Mouse (Mus musculus) forebrain, embryonic 12.5 days (tissue): ENCODE measurements around the gene Asap2. TPM values are rescaled to one million over a fixed set of nuclear protein-coding genes. Genes with fewer than 3 reads are reported as not detected.

ENCODE experiments used
- ATAC-seq: fragments of 200-750 bp; cut with Nextera tagmentation; 2 replicates; pipeline ENCODE4 v1.8.0; 2017; ENCODE audit warnings: moderate TSS enrichment; ENCODE audit not compliant: low FRiP score
- H3K27ac ChIP-seq: fragments of 300-500 bp; sonication (generic); 2 replicates; pipeline ENCODE4 v1.5.1; 2016; ENCODE audit warnings: mild to moderate bottlenecking
- H3K27me3 ChIP-seq: fragments of 300-500 bp; sonication (generic); 2 replicates; pipeline ENCODE4 v1.6.1; 2016; ENCODE audit warnings: mild to moderate bottlenecking
- H3K36me3 ChIP-seq: fragments of 300-500 bp; sonication (generic); replicated peaks from 2 replicates; pipeline ENCODE4 v1.6.1; 2016; ENCODE audit warnings: mild to moderate bottlenecking
- H3K4me1 ChIP-seq: fragments of 300-500 bp; sonication (generic); 2 replicates; pipeline ENCODE4 v1.6.1; 2016
- H3K4me2 ChIP-seq: fragments of 300-500 bp; sonication (generic); 2 replicates; pipeline ENCODE4 v1.6.1; 2016; ENCODE audit warnings: mild to moderate bottlenecking, moderate library complexity
- H3K4me3 ChIP-seq: fragments of 300-500 bp; sonication (generic); replicated peaks from 2 replicates; pipeline ENCODE4 v1.5.1; 2016; ENCODE audit warnings: mild to moderate bottlenecking
- H3K9ac ChIP-seq: fragments of 300-500 bp; sonication (generic); 2 replicates; pipeline ENCODE4 v1.6.1; 2016; ENCODE audit warnings: mild to moderate bottlenecking
- H3K9me3 ChIP-seq: fragments of 300-500 bp; sonication (generic); 2 replicates; pipeline ENCODE4 v1.6.1; 2016
- WGBS: fragments of 180-500 bp; shearing (Covaris S2); methylation state at CpG from one replicate; pipeline ENCODE4 v1.1.7; 2016; 5-methylcytosine and 5-hydroxymethylcytosine counted together
- polyA plus RNA-seq: library from polyadenylated mRNA; unstranded; fragments of >200 nt; fragmentation: Nextera tagmentation; extraction: Ambion mirVana; gene quantifications from 2 replicates; pipeline ENCODE4 v1.2.1, GENCODE M21; 2016

Gene Asap2
- polyA plus RNA-seq, 1 experiment from 2014 or later: 18.6 TPM

DNA sequence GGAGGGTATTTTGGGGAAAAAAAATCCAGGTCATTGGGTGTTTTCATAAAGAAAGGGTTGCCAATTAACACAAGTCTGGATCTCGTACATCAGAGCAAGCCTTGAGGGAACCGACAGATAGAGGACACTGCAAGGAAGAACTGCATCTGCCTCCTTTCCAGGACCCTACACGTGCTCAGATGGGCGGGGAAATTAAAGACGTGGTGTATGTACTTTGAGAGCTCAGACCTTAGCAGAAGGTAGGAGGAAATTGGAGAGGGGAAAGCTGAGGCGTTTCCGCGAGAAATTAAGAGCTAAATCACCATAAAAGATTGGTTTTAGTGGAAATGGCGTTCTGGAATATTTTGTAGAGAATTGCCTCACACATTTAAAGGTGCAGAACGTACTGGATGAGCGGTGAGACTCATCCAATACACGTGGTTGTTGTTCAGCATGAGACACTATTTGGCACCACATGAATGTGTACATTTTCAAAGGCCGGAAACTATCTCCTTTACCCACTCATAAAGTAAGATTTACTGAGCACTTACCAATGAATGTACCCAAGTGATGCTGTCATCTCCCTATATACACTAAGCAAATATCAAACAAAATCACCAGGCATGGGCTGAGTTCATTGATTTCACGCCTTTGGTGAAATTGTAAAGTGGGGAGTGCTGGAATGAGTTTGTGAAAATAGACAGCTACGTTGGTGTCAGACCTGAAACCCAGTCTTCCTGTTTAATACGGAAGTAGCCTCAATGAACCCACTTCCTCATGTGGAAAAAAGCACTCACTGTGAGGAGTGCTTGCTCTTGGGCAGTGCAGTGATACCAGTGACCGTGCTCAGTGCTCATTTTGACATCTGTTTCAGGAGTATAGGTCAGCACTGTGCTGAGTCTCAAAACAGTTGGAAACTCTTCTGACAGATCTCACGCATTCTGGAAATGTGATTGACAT is 296.7 kb downstream of the Asap2 start:
- peak overlapping the region; percentile 74 for H3K9ac ChIP-seq
- peak overlapping the region; percentile 86 for H3K27ac ChIP-seq
- peak overlapping the region; percentile 76 for H3K4me2 ChIP-seq
- no peaks in the 10 kb centered on the region for H3K27me3 ChIP-seq
- H3K9me3 ChIP-seq: no peaks in the 10 kb centered on the region
- WGBS: 38% methylated on average over 18 of the region's 18 CpGs
- peak overlapping the region; percentile 80 for H3K4me3 ChIP-seq
- peak; percentile 41 for ATAC-seq
- H3K36me3 ChIP-seq: peaks cover 9% of the 10 kb centered on the region
- H3K4me1 ChIP-seq: peaks cover 19% of the 10 kb centered on the region

DNA sequence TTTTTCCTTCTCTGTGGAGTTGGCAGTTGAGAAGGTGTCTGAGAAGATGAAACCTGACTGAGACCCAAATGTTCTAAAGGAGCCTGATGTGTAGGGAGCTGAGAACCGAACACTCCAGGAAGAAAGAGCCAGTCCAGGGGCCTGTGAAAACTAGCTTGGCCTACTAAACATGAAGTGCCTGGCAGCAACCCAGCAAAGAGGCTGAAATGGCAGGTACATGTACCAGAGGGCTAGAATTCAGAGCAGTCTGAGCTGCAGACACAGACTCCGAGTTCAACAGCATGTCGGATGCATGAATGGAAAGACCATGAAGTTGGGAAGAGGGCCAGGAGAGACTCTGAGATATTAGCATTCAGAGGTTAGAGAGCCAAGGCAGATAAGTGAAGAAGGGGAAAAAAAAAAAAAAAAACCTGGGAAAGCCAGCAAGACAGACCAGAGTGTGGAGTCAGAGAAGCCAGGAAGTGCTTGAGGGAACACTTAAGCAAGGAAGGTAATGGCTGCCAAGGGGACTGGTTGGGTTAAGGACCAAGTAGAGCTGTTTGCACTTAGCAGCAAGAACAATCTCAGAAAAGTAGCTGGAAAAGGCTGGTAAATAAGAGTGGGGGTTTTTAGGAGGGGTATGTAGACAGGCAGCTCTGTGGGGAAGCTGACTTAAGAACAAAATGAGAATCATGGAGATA is 298.6 kb downstream of the Asap2 start:
- Histone ChIP-seq H3K9me3 (no peaks in the 10 kb centered on the region), H3K27ac (no peak overlapping the region), H3K4me2 (no peak overlapping the region), H3K4me1 (peaks cover 19% of the 10 kb centered on the region), H3K27me3 (no peaks in the 10 kb centered on the region), H3K4me3 (no peak overlapping the region), H3K36me3 (peaks cover 26% of the 10 kb centered on the region), H3K9ac (no peak overlapping the region)
- no peak for ATAC-seq
- 97% methylated on average over 3 of the region's 3 CpGs for WGBS

DNA sequence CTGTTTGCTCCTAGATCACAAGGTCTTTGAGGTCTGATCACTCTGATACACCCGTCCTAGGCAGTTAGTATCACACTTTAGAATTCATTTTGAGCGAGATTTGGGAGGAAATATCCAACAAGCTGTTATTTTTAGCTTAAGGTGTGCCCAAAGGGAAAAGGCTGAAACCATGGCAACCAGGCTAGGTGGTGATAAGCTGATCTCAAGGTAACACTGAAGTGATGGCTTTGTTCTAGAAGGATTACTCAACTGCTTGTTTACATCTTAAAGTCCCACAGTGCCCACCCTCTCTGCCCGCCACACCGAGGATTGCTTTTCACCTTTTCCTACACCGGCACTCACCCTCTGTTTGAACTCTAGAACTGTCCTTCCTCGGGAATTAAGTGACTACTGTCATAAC is 299.4 kb downstream of the Asap2 start:
- WGBS: 86% methylated on average over 6 of the region's 6 CpGs
- ATAC-seq: no peak
- Histone ChIP-seq H3K4me1 (peaks cover 19% of the 10 kb centered on the region), H3K9me3 (no peaks in the 10 kb centered on the region), H3K9ac (no peak overlapping the region), H3K4me2 (no peak overlapping the region), H3K27ac (no peak overlapping the region), H3K27me3 (no peaks in the 10 kb centered on the region), H3K36me3 (peaks cover 34% of the 10 kb centered on the region), H3K4me3 (no peak overlapping the region)

DNA sequence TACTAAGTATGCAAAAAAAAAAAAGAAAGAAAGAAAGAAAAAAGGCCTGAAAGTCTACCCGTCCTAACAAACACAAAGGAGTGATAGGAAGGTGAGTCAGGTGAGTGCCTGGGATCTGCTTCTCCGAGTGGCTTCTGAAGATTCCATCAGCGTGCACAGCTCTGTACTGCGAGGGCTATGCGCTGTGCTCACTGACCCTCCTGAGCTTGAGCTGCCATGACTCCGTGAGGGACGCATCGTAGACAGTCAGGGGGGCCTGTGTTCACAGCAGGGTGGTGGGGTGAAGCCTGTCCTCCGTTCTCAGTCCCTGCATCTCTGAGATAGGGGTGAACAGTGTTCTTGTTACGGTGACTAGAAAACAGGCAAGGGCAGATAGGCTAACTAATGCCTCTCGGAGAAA is 308.6 kb downstream of the Asap2 start:
- Histone ChIP-seq H3K27ac (no peak overlapping the region), H3K4me1 (no peaks in the 10 kb centered on the region), H3K4me2 (no peak overlapping the region), H3K27me3 (no peaks in the 10 kb centered on the region), H3K36me3 (peaks cover 90% of the 10 kb centered on the region), H3K9ac (no peak overlapping the region), H3K4me3 (no peak overlapping the region), H3K9me3 (no peaks in the 10 kb centered on the region)
- 97% methylated on average over 11 of the region's 11 CpGs for WGBS
- ATAC-seq: no peak

DNA sequence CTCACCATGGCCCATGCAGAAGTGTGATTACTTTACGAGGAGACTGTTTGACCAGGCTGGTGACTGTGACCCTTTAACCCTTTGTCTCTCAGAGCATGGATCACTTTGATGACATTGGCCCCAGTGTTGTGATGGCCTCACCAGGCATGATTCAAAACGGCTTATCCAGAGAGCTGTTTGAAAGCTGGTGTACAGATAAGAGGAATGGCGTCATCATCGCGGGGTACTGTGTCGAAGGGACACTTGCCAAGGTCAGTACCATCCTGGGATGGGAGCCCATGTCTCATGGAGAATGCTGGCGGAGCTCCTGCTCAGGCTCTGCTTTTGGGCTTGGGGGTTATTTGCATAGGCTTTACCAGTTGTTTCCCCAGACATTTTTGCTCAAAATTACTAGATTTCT is 311.1 kb downstream of the Asap2 start:
- H3K27me3 ChIP-seq: no peaks in the 10 kb centered on the region
- no peak overlapping the region for H3K4me3 ChIP-seq
- H3K4me1 ChIP-seq: no peaks in the 10 kb centered on the region
- 96% methylated on average over 7 of the region's 7 CpGs for WGBS
- no peak for ATAC-seq
- H3K36me3 ChIP-seq: peaks cover 90% of the 10 kb centered on the region
- no peak overlapping the region for H3K4me2 ChIP-seq
- no peak overlapping the region for H3K9ac ChIP-seq
- no peaks in the 10 kb centered on the region for H3K9me3 ChIP-seq
- no peak overlapping the region for H3K27ac ChIP-seq

DNA sequence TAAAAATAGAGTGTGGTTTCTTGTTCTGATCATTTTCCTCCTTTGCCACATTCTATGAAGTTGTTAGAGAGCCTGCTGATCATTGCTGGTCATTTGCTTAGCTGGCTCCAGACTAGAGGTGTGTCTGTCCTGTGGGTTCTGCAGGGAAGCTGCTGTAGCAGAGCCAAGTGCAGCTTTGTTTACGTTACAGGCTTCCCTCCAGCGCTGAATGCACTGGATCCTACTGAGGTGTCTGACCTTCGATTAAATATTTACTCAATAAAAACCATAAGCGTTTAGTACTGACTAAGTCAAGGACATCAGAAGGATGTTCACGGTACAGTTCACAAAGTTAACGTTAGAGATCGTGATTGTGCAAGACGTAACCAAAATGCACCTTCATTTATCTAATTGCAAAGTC is 311.7 kb downstream of the Asap2 start:
- whole genome bisulfite sequencing: 92% methylated on average over 8 of the region's 8 CpGs
- Histone ChIP-seq H3K9ac (no peak overlapping the region), H3K4me3 (no peak overlapping the region), H3K4me1 (no peaks in the 10 kb centered on the region), H3K9me3 (no peaks in the 10 kb centered on the region), H3K4me2 (no peak overlapping the region), H3K36me3 (peaks cover 90% of the 10 kb centered on the region), H3K27me3 (no peaks in the 10 kb centered on the region), H3K27ac (no peak overlapping the region)
- ATAC-seq: no peak

DNA sequence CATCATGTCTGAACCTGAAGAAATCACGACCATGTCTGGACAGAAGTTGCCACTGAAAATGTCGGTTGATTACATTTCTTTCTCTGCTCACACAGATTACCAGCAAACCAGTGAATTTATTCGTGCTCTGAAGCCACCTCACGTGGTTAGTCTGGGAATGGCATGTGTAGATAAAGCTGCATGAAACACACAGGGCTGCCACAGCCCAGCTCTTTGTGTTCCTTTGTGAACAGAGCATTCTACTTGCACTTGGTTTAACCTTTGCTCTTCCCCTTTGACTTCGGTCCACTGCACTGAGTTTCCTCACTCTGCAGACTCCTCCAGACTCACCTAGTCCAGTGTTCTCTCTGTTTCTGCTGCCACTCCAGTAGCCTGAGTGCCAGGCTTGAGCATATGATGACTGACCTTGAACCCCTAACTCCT is 312.1 kb downstream of the Asap2 start:
- no peaks in the 10 kb centered on the region for H3K9me3 ChIP-seq
- WGBS: 93% methylated on average over 5 of the region's 5 CpGs
- H3K27me3 ChIP-seq: no peaks in the 10 kb centered on the region
- H3K9ac ChIP-seq: no peak overlapping the region
- H3K27ac ChIP-seq: no peak overlapping the region
- H3K36me3 ChIP-seq: peaks cover 89% of the 10 kb centered on the region
- H3K4me1 ChIP-seq: no peaks in the 10 kb centered on the region
- H3K4me2 ChIP-seq: no peak overlapping the region
- no peak for ATAC-seq
- H3K4me3 ChIP-seq: no peak overlapping the region

DNA sequence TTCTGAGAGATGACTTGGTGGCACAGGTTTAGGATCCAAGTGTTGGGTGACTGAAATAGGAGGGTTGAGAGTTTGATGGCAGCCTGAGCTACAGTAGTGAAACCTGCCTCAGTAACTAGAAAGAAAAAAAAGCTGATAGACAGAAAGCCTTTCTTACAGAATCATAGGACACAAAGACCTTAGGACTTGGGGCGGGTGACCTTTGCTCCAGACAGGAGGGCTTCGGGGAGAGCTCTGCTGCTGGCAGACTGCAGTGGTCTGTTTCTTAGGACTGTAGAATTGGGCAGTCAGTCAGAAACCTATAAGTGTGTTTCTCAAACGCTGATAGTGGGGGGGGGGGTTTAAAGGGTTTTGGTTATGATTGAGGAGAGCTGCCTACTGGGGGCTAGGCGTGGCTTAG is 315.5 kb downstream of the Asap2 start:
- H3K27me3 ChIP-seq: no peaks in the 10 kb centered on the region
- no peak for ATAC-seq
- no peaks in the 10 kb centered on the region for H3K4me1 ChIP-seq
- WGBS: 88% methylated on average over 4 of the region's 4 CpGs
- no peak overlapping the region for H3K4me3 ChIP-seq
- H3K36me3 ChIP-seq: peaks cover 96% of the 10 kb centered on the region
- no peak overlapping the region for H3K9ac ChIP-seq
- no peak overlapping the region for H3K27ac ChIP-seq
- H3K9me3 ChIP-seq: no peaks in the 10 kb centered on the region
- H3K4me2 ChIP-seq: no peak overlapping the region

DNA sequence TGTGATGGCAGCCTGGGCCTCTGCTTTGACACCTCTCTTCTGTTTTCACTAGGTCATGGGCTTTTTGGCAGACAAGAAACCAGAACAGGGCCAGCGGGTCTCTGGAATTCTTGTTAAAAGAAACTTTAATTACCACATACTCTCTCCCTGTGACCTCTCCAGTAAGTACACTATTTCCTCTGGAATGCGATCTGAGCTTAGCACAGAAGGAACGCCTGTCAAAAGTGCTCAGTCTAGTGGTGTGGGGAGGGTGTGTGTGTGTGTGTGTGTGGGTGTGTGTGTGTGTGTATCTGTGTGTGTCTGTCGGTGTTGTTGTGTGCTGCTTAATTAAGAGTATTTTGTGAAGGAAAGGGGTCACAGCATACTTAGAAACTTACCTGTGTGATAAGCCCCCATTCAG is 316.5 kb downstream of the Asap2 start:
- WGBS: 85% methylated on average over 4 of the region's 4 CpGs
- H3K27ac ChIP-seq: no peak overlapping the region
- no peak overlapping the region for H3K4me2 ChIP-seq
- H3K4me3 ChIP-seq: no peak overlapping the region
- no peaks in the 10 kb centered on the region for H3K9me3 ChIP-seq
- H3K27me3 ChIP-seq: no peaks in the 10 kb centered on the region
- H3K9ac ChIP-seq: no peak overlapping the region
- no peaks in the 10 kb centered on the region for H3K4me1 ChIP-seq
- H3K36me3 ChIP-seq: peaks cover 96% of the 10 kb centered on the region
- no peak for ATAC-seq

DNA sequence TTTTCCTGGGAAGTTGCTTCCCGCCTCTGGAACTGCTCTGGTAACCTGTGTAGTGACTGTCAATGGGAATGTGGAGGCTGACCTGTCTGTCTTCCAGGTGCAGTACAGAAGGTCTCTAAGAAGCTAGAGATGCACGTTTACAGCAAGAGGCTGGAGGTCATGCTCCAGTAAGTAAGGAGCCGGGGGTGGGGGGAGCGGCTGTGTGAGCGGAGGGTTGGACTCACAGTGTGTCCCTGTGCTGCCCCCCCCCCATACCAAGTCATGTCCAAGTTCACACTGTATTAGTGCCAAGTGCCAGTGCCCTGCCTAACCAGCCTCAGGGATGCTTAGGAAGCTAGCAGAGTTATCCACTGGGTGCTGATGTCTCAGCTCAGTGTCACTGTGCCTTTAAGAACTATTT is 321.9 kb downstream of the Asap2 start:
- peaks cover 5% of the 10 kb centered on the region for H3K4me1 ChIP-seq
- no peak overlapping the region for H3K4me2 ChIP-seq
- no peak for ATAC-seq
- no peaks in the 10 kb centered on the region for H3K27me3 ChIP-seq
- no peaks in the 10 kb centered on the region for H3K9me3 ChIP-seq
- WGBS: 90% methylated on average over 5 of the region's 5 CpGs
- no peak overlapping the region for H3K4me3 ChIP-seq
- H3K36me3 ChIP-seq: peaks cover 79% of the 10 kb centered on the region
- H3K9ac ChIP-seq: no peak overlapping the region
- no peak overlapping the region for H3K27ac ChIP-seq

DNA sequence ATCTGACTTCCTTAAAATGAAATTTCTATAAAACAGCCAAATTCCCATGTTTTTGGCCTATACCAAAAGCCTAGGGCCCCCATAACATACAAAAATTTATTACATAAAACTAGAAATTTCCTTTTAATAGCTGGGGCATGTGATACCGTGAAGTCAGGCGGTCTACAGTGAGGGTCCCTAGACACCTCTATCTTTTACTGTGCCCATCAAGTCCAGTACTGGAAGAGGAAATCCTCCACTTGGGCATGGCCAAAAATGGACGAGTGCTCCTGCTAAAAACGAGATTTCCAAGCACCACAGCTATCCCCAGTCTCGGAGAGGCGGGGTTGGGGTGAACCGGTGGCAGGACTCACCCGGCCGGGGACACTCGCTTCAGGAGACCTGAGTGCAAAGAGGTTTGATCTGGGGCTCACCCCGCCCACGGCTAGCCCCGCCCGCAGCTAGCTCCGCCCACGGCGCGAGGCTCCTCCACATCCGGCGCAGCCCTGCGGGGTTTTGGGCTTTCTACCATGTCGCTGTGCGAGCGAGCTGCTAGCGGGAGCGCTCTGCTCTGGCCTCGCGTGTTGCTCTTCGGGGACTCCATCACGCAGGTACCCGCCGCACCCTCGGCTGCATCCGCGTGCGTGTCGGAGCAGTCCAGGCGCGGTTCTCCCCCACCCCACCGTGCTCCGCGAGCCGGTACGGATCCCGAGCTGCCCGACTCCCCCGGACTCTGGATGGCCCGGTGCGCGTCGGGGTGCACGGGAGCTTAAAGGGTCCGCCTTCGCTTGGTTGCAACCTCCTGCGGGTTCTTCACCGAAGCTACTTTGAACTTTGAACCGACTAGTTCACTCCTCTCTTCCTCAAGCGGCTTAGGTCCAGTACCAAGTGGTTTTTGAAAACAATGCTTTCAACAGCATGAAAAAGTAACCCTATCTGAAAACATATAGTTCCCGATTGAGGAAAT is 325.9 kb downstream of the Asap2 start, which contains the start of gene Iah1:
TSS of gene Iah1 (plus strand) at position 467 of the 946 bp plus-strand sequence.
- no peaks in the 10 kb centered on the region for H3K27me3 ChIP-seq
- H3K4me2 ChIP-seq: peak within 1 kb of the TSS; percentile 66
- H3K27ac ChIP-seq: 0 out of 2 replicates have a peak within 1 kb of the TSS, but pooled peaks have one; percentile 61
- peak; percentile 95 for ATAC-seq
- peak within 1 kb of the TSS; percentile 70 for H3K4me3 ChIP-seq
- WGBS: 3% methylated on average over 58 of the region's 59 CpGs
- peaks cover 9% of the 10 kb centered on the region for H3K4me1 ChIP-seq
- peaks cover 56% of the 10 kb centered on the region for H3K36me3 ChIP-seq
- no peaks in the 10 kb centered on the region for H3K9me3 ChIP-seq
- H3K9ac ChIP-seq: peak within 1 kb of the TSS; percentile 77

DNA sequence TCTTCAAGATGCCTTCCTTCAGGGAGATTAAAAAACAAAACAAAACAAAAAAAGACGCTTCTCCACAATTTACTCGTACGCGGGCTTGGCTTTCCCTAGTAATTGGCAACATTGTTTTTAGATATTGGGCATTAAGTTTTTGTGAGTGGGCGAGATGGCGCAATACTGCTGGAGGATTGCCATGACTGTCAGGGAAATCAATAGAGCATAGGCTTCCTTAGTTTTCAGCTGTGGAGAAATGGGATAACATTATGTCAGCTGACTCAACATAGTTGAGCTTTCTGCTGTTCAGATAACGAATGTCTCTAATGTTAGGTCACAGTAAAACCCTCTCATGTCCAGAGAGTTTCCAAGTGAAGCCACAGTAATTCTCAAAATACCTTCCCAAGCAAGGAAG is 326.6 kb downstream of the Asap2 start:
- Histone ChIP-seq H3K4me1 (peaks cover 9% of the 10 kb centered on the region), H3K9me3 (no peaks in the 10 kb centered on the region), H3K27ac (no peak overlapping the region), H3K36me3 (peaks cover 53% of the 10 kb centered on the region), H3K27me3 (no peaks in the 10 kb centered on the region), H3K4me2 (peak overlapping the region; percentile 66), H3K4me3 (peak overlapping the region; percentile 70), H3K9ac (0 out of 2 replicates have a peak overlapping the region, but pooled peaks have one; percentile 77)
- 29% methylated on average over 7 of the region's 7 CpGs for WGBS
- no peak for ATAC-seq
